21 mouse cellular contexts compared by ENCODE assay signal in genomic region chr15:26880212-26880956, GRCm38 (mm10). TPM values are rescaled to one million over a fixed set of nuclear protein-coding genes. Genes with fewer than 3 reads are reported as not detected.
DNase-seq lines count a peak whose midpoint lies in the region; ATAC-seq and TF ChIP-seq lines count a peak whose summit lies in the region.
"Had no signal": no experiment of that assay in that cellular context is flagged by ENCODE, and none has a peak within 500 bp of the region (broad histone marks: within the 10 kb centered on the region; RNA-seq: fewer than 3 reads in every experiment).

No protein-coding gene starts in this region.

- H3K4me2 ChIP-seq in hindbrain, embryonic 13.5 days = no peak overlapping the region
- no peak overlapping the region for H3K4me2 ChIP-seq in hindbrain, embryonic 12.5 days (replicated peaks)
- H3K4me2 ChIP-seq in midbrain, postnatal 0 days (ENCODE audit: low read depth, low read length, poor library complexity, severe bottlenecking) = no peak overlapping the region
- no peak overlapping the region for H3K4me2 ChIP-seq in midbrain, embryonic 15.5 days
- H3K4me2 ChIP-seq in neural tube, embryonic 13.5 days = no peak overlapping the region
- H3K4me2 ChIP-seq: forebrain, embryonic 13.5 days; heart, embryonic 11.5 days; heart, embryonic 15.5 days had no signal

- no peaks in the 10 kb centered on the region for H3K36me3 ChIP-seq in hindbrain, embryonic 13.5 days
- no peaks in the 10 kb centered on the region for H3K36me3 ChIP-seq in hindbrain, embryonic 12.5 days
- no peaks in the 10 kb centered on the region for H3K36me3 ChIP-seq in midbrain, postnatal 0 days (ENCODE audit: insufficient read depth, low read length)
- H3K36me3 ChIP-seq in midbrain, embryonic 15.5 days (replicated peaks) = no peaks in the 10 kb centered on the region
- no peaks in the 10 kb centered on the region for H3K36me3 ChIP-seq in neural tube, embryonic 13.5 days
- H3K36me3 ChIP-seq: embryonic facial prominence, embryonic 10.5 days; heart, embryonic 15.5 days had no signal

- peak; percentile 15; the same call in 1 of the 2 replicates for TF ChIP-seq CTCF in midbrain, postnatal 0 days (IDR thresholded peaks at IDR 0.05)

- WGBS in hindbrain, embryonic 13.5 days = 68% methylated on average over 8 of the region's 8 CpGs
- 85% methylated on average over 8 of the region's 8 CpGs for WGBS in hindbrain, embryonic 12.5 days
- whole genome bisulfite sequencing in midbrain, postnatal 0 days = 74% methylated on average over 8 of the region's 8 CpGs
- WGBS in midbrain, embryonic 15.5 days = 76% methylated on average over 8 of the region's 8 CpGs
- WGBS in neural tube, embryonic 13.5 days = 36% methylated on average over 8 of the region's 8 CpGs

- DNase-seq in midbrain, postnatal 0 days (ENCODE audit: low spot score) = peak; percentile 37
- DNase-seq in thymus, postnatal 4 days = no peak
- DNase-seq: adrenal gland, adult 2 months; adrenal gland, postnatal 25 days; cerebellum, adult 18-20 months; forebrain, postnatal 0 days; gastrocnemius, postnatal 14 days; heart, adult 2 months; heart, postnatal 14 days had no signal

- ATAC-seq in hindbrain, embryonic 13.5 days (ENCODE audit: low FRiP score) = peak; percentile 57; the same call in 1 of the 2 replicates
- ATAC-seq in hindbrain, embryonic 12.5 days (ENCODE audit: low FRiP score) = no peak
- no peak for ATAC-seq in midbrain, postnatal 0 days (ENCODE audit: low FRiP score)
- no peak for ATAC-seq in midbrain, embryonic 15.5 days (replicated peaks)
- ATAC-seq in neural tube, embryonic 13.5 days (ENCODE audit: low read depth) = peak; percentile 77
- ATAC-seq: activated CD4-positive, CD25-positive, alpha-beta regulatory T cell, adult 4 months; forebrain, embryonic 13.5 days; forebrain, postnatal 0 days; Patski had no signal

- H3K9ac ChIP-seq in hindbrain, embryonic 13.5 days = no peak overlapping the region
- H3K9ac ChIP-seq in hindbrain, embryonic 12.5 days = no peak overlapping the region
- H3K9ac ChIP-seq in midbrain, postnatal 0 days (replicated peaks; ENCODE audit: low read length, poor library complexity, severe bottlenecking) = no peak overlapping the region
- H3K9ac ChIP-seq in midbrain, embryonic 15.5 days = no peak overlapping the region
- H3K9ac ChIP-seq in neural tube, embryonic 13.5 days = no peak overlapping the region
- H3K9ac ChIP-seq: forebrain, embryonic 13.5 days; forebrain, postnatal 0 days; heart, embryonic 15.5 days had no signal

- peaks cover 19% of the 10 kb centered on the region for H3K4me1 ChIP-seq in hindbrain, embryonic 13.5 days (replicated peaks)
- peaks cover 7% of the 10 kb centered on the region for H3K4me1 ChIP-seq in hindbrain, embryonic 12.5 days
- H3K4me1 ChIP-seq in midbrain, postnatal 0 days (ENCODE audit: insufficient read depth, low read length) = no peaks in the 10 kb centered on the region
- H3K4me1 ChIP-seq in midbrain, embryonic 15.5 days = peaks cover 6% of the 10 kb centered on the region
- peaks cover 31% of the 10 kb centered on the region for H3K4me1 ChIP-seq in neural tube, embryonic 13.5 days (replicated peaks)

- peak overlapping the region; percentile 58 for H3K27ac ChIP-seq in hindbrain, embryonic 13.5 days
- H3K27ac ChIP-seq in hindbrain, embryonic 12.5 days = no peak overlapping the region
- H3K27ac ChIP-seq in midbrain, postnatal 0 days (ENCODE audit: low read depth, low read length) = no peak overlapping the region
- no peak overlapping the region for H3K27ac ChIP-seq in midbrain, embryonic 15.5 days
- H3K27ac ChIP-seq in neural tube, embryonic 13.5 days (replicated peaks) = peak overlapping the region; percentile 46
- H3K27ac ChIP-seq: embryonic facial prominence, embryonic 10.5 days; forebrain, embryonic 13.5 days; heart, adult 2 months; heart, embryonic 15.5 days had no signal

- no peaks in the 10 kb centered on the region for H3K9me3 ChIP-seq in hindbrain, embryonic 13.5 days
- H3K9me3 ChIP-seq in hindbrain, embryonic 12.5 days (replicated peaks) = no peaks in the 10 kb centered on the region
- H3K9me3 ChIP-seq in midbrain, postnatal 0 days (ENCODE audit: low read length) = no peaks in the 10 kb centered on the region
- H3K9me3 ChIP-seq in midbrain, embryonic 15.5 days = no peaks in the 10 kb centered on the region
- H3K9me3 ChIP-seq in neural tube, embryonic 13.5 days = no peaks in the 10 kb centered on the region
- H3K9me3 ChIP-seq: embryonic facial prominence, embryonic 10.5 days; forebrain, embryonic 13.5 days; heart, embryonic 15.5 days had no signal

- no peak overlapping the region for H3K4me3 ChIP-seq in hindbrain, embryonic 13.5 days
- H3K4me3 ChIP-seq in hindbrain, embryonic 12.5 days = no peak overlapping the region
- H3K4me3 ChIP-seq in midbrain, postnatal 0 days (ENCODE audit: low read depth, low read length) = no peak overlapping the region
- no peak overlapping the region for H3K4me3 ChIP-seq in midbrain, embryonic 15.5 days
- no peak overlapping the region for H3K4me3 ChIP-seq in neural tube, embryonic 13.5 days
- H3K4me3 ChIP-seq: embryonic facial prominence, embryonic 10.5 days; forebrain, embryonic 13.5 days; heart, adult 2 months; heart, embryonic 15.5 days had no signal

- H3K27me3 ChIP-seq in hindbrain, embryonic 13.5 days = no peaks in the 10 kb centered on the region
- H3K27me3 ChIP-seq in hindbrain, embryonic 12.5 days = no peaks in the 10 kb centered on the region
- H3K27me3 ChIP-seq in midbrain, postnatal 0 days (ENCODE audit: insufficient read depth, low read length) = no peaks in the 10 kb centered on the region
- no peaks in the 10 kb centered on the region for H3K27me3 ChIP-seq in midbrain, embryonic 15.5 days (replicated peaks)
- no peaks in the 10 kb centered on the region for H3K27me3 ChIP-seq in neural tube, embryonic 13.5 days
- H3K27me3 ChIP-seq: CH12.LX; forebrain, embryonic 13.5 days; heart, embryonic 15.5 days; Patski had no signal

RNA-seq across cellular contexts. Expression of gene Fbxl7, which starts 15.0 kb away (rescaled TPM):
- 14.7 and 14.9 TPM in 2 replicates for polyA plus RNA-seq in hindbrain, embryonic 13.5 days (2015; fragmentation: Nextera tagmentation; extraction: Ambion mirVana)
- polyA plus RNA-seq in hindbrain, embryonic 12.5 days (2016; fragmentation: Nextera tagmentation; extraction: Ambion mirVana) = 26.4 and 29.9 TPM in 2 replicates
- 10.0 and 12.9 TPM in 2 replicates for total RNA-seq in midbrain, postnatal 0 days (2014; rRNA removed)
- polyA plus RNA-seq in midbrain, postnatal 0 days (2015; fragmentation: Nextera tagmentation; extraction: Ambion mirVana) = 3.3 and 3.9 TPM in 2 replicates
- polyA plus RNA-seq in midbrain, embryonic 15.5 days (2015; fragmentation: Nextera tagmentation; extraction: Ambion mirVana) = 9.4 and 10.4 TPM in 2 replicates
- polyA plus RNA-seq in neural tube, embryonic 13.5 days (2015; fragmentation: Nextera tagmentation; extraction: Ambion mirVana) = 12.6 and 14.2 TPM in 2 replicates
- total RNA-seq: CH12.LX; hematopoietic stem cell, adult 5-6 weeks had no signal

Comparison
In these comparisons a context has a peak if more than half of its experiments do, and no peak if none do; other contexts are left out.
1. ATAC-seq: peak in hindbrain, embryonic 13.5 days (single experiment) and neural tube, embryonic 13.5 days (single experiment); none in hindbrain, embryonic 12.5 days (single experiment), midbrain, postnatal 0 days (single experiment) and midbrain, embryonic 15.5 days (single experiment).
2. H3K27ac ChIP-seq: peak in hindbrain, embryonic 13.5 days (single experiment) and neural tube, embryonic 13.5 days (single experiment); none in hindbrain, embryonic 12.5 days (single experiment), midbrain, postnatal 0 days (single experiment) and midbrain, embryonic 15.5 days (single experiment).